Mouse (Mus musculus) G1E (cell line): ENCODE measurements at regions not wholly inside any gene's neighbourhood (a gene's known extent, or its start where the extent isn't known, plus 50 kb on each side); places are given as distances from the start of the nearest gene placed in this dataset.

Experiments
- CTCF ChIP-seq: IDR thresholded peaks from 2 replicates; pipeline ENCODE4 v1.5.1; 2012; ENCODE audit warnings: low read depth, low read length, inconsistent platforms, mixed read lengths
- GATA2 ChIP-seq: IDR thresholded peaks from 2 replicates; pipeline ENCODE4 v1.6.1; 2012; ENCODE audit warnings: low read depth, low read length, inconsistent platforms, borderline replicate concordance

DNA sequence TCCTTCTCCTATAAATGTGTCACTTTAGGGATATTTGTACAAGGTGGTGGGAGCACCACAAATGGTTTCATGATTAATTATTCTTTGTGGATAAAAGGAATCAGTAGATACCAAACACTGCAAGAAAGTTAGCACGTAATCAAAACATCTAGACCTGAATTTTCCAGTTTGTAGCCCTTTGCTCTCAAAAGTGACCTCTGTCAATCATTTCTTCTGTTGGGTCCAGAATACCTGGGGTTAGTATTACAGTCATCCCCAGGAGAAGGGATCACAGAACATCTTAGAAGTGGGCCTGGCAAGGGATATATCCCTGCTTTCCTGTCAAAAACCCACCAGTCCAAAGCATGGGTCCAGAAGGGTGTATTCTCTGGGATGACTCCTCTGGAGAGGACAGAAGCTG, 122.1 kb upstream of the Zmiz1 start:
- TF ChIP-seq CTCF (no peak), GATA2 (no peak)
